Mouse (Mus musculus) G1E (cell line): ENCODE measurements around the gene Fry. TPM values are rescaled to one million over a fixed set of nuclear protein-coding genes. Genes with fewer than 3 reads are reported as not detected.

Experiments
- ATAC-seq: 2 replicates; pipeline ENCODE4 v1.8.0; 2016; ENCODE audit warnings: mild to moderate bottlenecking; ENCODE audit not compliant: insufficient number of reproducible peaks, poor library complexity, low FRiP score, severe bottlenecking; ENCODE audit errors: extremely low read depth
- DNase-seq: peaks from one replicate; pipeline ENCODE4 v3.0.0; 2012; ENCODE audit warnings: low spot score
- H3K27me3 ChIP-seq: 2 replicates; pipeline ENCODE4 v1.6.1; 2012; ENCODE audit warnings: mild to moderate bottlenecking, low read length, inconsistent platforms; ENCODE audit not compliant: insufficient read depth
- H3K36me3 ChIP-seq: replicated peaks from 2 replicates; pipeline ENCODE3; 2012; ENCODE audit warnings: mild to moderate bottlenecking, inconsistent platforms
- H3K4me1 ChIP-seq: 2 replicates; pipeline ENCODE4 v1.6.1; 2012; ENCODE audit warnings: low read depth, low read length, inconsistent platforms, mixed read lengths; ENCODE audit not compliant: insufficient read depth
- H3K4me3 ChIP-seq: 2 replicates; pipeline ENCODE4 v1.5.1; 2012; ENCODE audit warnings: low read depth, mild to moderate bottlenecking, inconsistent platforms, low read length, moderate library complexity, mixed read lengths
- H3K9me3 ChIP-seq: replicated peaks from 2 replicates; pipeline ENCODE4 v1.6.1; 2012; ENCODE audit warnings: inconsistent platforms
- CTCF ChIP-seq: IDR thresholded peaks from 2 replicates; pipeline ENCODE4 v1.5.1; 2012; ENCODE audit warnings: low read depth, low read length, inconsistent platforms, mixed read lengths
- GATA1 ChIP-seq: IDR thresholded peaks from 2 replicates; pipeline ENCODE4 v1.6.1; 2012; ENCODE audit warnings: borderline replicate concordance, low read length, inconsistent platforms, mixed read lengths
- GATA2 ChIP-seq: IDR thresholded peaks from 2 replicates; pipeline ENCODE4 v1.6.1; 2012; ENCODE audit warnings: low read depth, low read length, inconsistent platforms, borderline replicate concordance
- POLR2AphosphoS5 ChIP-seq: IDR thresholded peaks from 2 replicates; pipeline ENCODE4 v1.6.1; 2012; ENCODE audit warnings: low read depth, low read length, inconsistent platforms; ENCODE audit not compliant: insufficient replicate concordance
- TAL1 ChIP-seq: conservative IDR thresholded peaks from 2 replicates; pipeline ENCODE4 v1.6.1; 2012; ENCODE audit warnings: low read depth, low read length, inconsistent platforms, mixed read lengths
- polyA plus RNA-seq: library from polyadenylated mRNA; stranded (reverse); fragments of >175 nt; gene quantifications from 2 replicates; pipeline ENCODE4 v1.2.3, GENCODE M21; 2012
- total RNA-seq, 2 experiments: library from RNA; stranded (forward) in 1 of 2; stranded (reverse) in 1 of 2; fragments of 200-1000 nt in 1 of 2; fragments of >200 nt in 1 of 2; fragmentation: Nextera tagmentation in 1 of 2; gene quantifications; 2 replicates each; pipeline ENCODE4 v1.2.3; 2014 to 2017

The Fry gene
- total and polyA plus RNA-seq, 3 experiments = 2.6 to 5.5 (median 2.7) TPM

DNA sequence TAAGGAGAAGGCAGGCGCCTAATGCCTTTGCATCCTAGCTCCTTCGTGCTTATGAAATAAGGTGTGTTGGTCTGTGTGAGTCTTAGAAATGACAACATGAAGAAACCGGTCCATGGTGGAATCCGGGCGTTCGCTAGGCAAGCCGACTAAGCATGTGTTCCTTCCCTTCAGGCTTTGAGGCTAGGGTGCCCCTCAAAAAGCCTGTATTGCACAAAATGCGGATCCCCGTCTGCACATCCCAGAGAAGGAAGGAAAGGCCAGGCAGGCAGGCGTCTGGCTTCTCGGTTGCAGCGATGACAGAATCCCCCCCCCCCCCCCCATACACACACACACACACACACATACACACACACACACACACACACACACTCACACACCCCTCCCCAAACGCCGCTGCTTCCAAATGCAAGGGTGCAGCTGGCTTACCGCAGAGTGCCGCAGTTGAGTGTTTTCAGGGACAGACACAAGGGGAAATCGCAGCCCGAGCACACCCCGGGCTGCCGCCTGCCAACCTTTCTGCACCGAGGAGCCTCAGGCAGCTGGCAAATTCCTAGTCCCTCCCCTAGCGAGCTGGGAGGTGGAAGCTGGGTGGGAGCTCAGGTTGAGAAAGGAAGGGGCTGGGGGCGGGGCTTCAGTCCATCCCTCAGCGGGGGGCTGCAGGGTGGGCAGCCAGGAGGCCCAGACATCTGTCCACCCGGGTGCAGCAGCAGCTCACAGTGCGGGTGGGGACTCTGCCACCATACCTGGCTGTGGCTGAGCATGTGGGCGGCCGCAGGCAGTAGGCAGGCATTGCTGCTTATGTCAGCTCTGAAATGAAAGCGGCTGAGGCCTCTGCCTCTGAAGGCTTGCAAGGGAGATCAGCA lies 141.0 kb downstream of the Fry start:
- Histone ChIP-seq H3K9me3 (peaks cover 62% of the 10 kb centered on the region), H3K36me3 (no peaks in the 10 kb centered on the region), H3K4me3 (no peak overlapping the region; the same call in 1 of the 2 replicates), H3K27me3 (no peaks in the 10 kb centered on the region), H3K4me1 (no peaks in the 10 kb centered on the region)
- TF ChIP-seq POLR2AphosphoS5 (no peak), TAL1 (no peak), GATA1 (no peak), GATA2 (no peak), CTCF (no peak)
- DNase-seq (no peak), ATAC-seq (no peak)

DNA sequence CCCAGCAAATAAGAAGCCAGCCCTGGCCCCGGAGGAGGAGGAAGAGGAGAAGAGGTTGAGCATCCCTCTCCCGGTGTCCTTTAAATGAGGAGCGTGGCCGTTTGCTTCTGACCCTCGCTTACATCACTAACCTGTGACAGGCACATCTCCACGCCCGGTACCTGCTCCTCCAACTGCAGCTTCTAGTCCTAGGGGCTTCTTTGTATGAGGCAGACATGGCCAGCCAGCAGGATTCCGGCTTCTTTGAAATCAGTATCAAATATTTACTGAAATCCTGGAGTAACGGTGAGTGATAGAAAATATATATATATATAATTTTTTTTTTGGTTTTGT lies 141.6 kb downstream of the Fry start:
- Histone ChIP-seq H3K4me3 (no peak overlapping the region), H3K9me3 (peaks cover 66% of the 10 kb centered on the region), H3K36me3 (no peaks in the 10 kb centered on the region), H3K27me3 (no peaks in the 10 kb centered on the region), H3K4me1 (no peaks in the 10 kb centered on the region)
- DNase-seq (no peak), ATAC-seq (no peak)
- TF ChIP-seq TAL1 (no peak), POLR2AphosphoS5 (no peak), CTCF (no peak), GATA2 (no peak), GATA1 (no peak)

DNA sequence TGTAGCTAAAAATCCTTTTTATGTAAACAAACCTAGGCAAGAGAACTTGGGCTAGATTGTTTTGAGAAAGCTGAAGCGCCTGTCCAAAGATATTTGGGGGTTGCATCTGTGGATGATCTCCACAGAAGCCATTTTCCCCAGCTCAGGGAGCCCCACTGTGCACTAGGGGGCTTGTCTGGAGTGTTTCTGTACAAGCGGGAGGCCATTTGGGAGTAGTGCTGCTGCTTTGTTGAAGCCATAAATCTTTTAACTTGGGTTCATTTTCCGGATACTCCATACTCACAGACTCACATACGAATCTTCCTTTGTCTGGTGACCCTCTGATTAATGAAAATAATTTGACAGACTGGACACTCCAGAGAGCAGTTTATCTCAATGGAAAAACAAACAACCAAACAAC lies 142.9 kb downstream of the Fry start:
- Histone ChIP-seq H3K4me1 (no peaks in the 10 kb centered on the region), H3K4me3 (no peak overlapping the region), H3K9me3 (peaks cover 58% of the 10 kb centered on the region), H3K27me3 (no peaks in the 10 kb centered on the region), H3K36me3 (no peaks in the 10 kb centered on the region)
- no peak for ATAC-seq
- no peak for DNase-seq
- no peak for TF ChIP-seq GATA1
- TF ChIP-seq TAL1 = no peak
- no peak for TF ChIP-seq GATA2
- TF ChIP-seq POLR2AphosphoS5 = no peak
- no peak for TF ChIP-seq CTCF

DNA sequence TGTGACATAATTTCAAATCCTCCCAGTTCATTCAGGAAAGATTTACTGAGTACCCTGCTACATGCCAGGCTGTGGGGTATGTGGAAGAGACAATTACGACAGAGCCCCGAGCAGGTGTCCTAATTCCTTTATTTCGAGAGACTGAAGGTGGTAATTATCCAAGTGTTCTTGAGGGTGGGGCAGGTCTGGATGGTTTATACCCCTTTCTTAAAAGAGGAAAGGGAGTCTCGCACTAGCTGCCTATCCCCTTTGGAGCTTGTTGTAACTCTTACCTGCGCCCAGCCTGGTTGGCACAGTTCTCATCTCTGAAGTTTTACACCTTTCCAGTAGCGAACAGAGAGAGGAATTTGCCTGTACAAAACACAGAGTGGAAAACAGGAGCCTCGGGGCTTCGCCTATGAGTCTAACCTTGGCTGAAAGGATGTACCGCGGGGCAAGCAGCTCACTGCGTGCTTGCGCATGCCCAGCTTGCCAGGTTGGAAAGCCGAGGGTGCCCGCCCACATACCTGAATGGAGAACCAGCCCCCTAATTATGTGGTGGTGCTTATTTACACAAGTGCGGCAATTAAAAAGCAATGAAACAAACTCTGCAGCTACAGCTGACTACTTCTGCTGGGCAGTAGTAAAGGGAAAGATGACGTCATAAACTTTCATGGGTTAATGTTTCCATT lies 143.7 kb downstream of the Fry start:
- Histone ChIP-seq H3K4me1 (no peaks in the 10 kb centered on the region), H3K36me3 (no peaks in the 10 kb centered on the region), H3K9me3 (peaks cover 53% of the 10 kb centered on the region), H3K27me3 (no peaks in the 10 kb centered on the region), H3K4me3 (no peak overlapping the region)
- DNase-seq (no peak), ATAC-seq (no peak)
- TF ChIP-seq GATA2 = no peak
- TF ChIP-seq GATA1 = no peak
- TF ChIP-seq TAL1 = no peak
- TF ChIP-seq POLR2AphosphoS5 = no peak
- TF ChIP-seq CTCF = no peak

DNA sequence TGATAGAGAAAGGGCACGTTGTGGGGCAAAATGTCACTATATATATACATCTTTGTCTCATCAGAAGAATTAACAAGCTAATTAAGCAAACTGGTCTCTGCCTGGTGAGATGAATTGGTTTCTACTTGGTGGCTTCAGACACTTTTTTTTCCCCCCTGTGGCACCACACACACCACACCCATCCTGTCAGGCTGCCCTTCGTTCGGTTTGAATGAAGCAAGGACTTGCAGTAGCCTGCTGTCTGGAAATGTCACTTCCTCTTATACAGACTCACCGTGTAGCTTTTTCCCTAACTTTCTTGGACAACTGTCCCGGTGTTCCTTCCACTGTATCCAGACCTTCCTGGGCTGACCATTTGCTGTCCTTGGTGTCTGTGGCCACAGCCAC lies 144.3 kb downstream of the Fry start:
- Histone ChIP-seq H3K4me1 (no peaks in the 10 kb centered on the region), H3K4me3 (no peak overlapping the region), H3K9me3 (peaks cover 52% of the 10 kb centered on the region), H3K27me3 (no peaks in the 10 kb centered on the region), H3K36me3 (no peaks in the 10 kb centered on the region)
- no peak for ATAC-seq
- TF ChIP-seq CTCF = no peak
- TF ChIP-seq POLR2AphosphoS5 = no peak
- no peak for DNase-seq

DNA sequence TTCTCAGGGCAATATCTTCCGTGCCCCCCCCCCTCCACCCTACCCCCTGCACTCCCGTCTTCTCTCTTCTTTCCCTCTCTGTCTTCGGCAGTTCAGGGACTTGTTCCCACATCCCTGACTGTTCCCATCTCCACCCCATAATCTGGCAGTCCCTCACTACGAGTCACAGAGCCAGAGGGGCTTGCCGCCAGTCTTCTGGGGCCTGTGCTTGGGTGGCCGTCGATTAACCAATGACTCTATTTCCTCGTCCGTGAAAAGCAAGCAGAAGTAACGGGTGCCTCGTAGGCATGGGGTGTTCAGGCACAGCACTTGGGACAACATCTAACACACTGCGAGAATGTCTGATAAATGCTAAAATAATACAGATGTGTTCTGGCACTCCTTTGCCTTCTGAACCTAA lies 144.7 kb downstream of the Fry start:
- DNase-seq = no peak
- H3K9me3 ChIP-seq = peaks cover 51% of the 10 kb centered on the region
- ATAC-seq = no peak
- no peaks in the 10 kb centered on the region for H3K27me3 ChIP-seq
- H3K4me3 ChIP-seq = no peak overlapping the region
- TF ChIP-seq TAL1 (no peak), CTCF (no peak), GATA2 (no peak), POLR2AphosphoS5 (no peak), GATA1 (no peak)
- H3K36me3 ChIP-seq = no peaks in the 10 kb centered on the region
- H3K4me1 ChIP-seq = no peaks in the 10 kb centered on the region
